Mouse (Mus musculus) lung, embryonic 14.5 days (tissue): ENCODE results near the gene Pik3ip1. TPM values are rescaled to one million over a fixed set of nuclear protein-coding genes. Genes with fewer than 3 reads are reported as not detected.
A peak's percentile ranks its signal among the peaks of the same experiment; 100 is the strongest.

ENCODE experiments used
- ATAC-seq: fragments of 200-750 bp; cut with Nextera tagmentation; 2 replicates; pipeline ENCODE4 v1.8.0; 2017; ENCODE audit warnings: mild to moderate bottlenecking, moderate TSS enrichment, moderate library complexity; ENCODE audit not compliant: insufficient read depth
- DNase-seq: peaks from one replicate; pipeline ENCODE4 v3.0.0-alpha.2; 2015
- H3K27ac ChIP-seq: fragments of 300-500 bp; sonication (generic); 2 replicates; pipeline ENCODE4 v1.5.1; 2014; ENCODE audit warnings: low read depth, mild to moderate bottlenecking, moderate library complexity
- H3K27me3 ChIP-seq: fragments of 300-500 bp; sonication (generic); 2 replicates; pipeline ENCODE4 v1.6.1; 2014; ENCODE audit warnings: low read length, control low read depth; ENCODE audit not compliant: insufficient read depth
- H3K36me3 ChIP-seq: fragments of 300-500 bp; sonication (generic); 2 replicates; pipeline ENCODE4 v1.6.1; 2014; ENCODE audit warnings: control low read depth; ENCODE audit not compliant: insufficient read depth
- H3K4me1 ChIP-seq: fragments of 300-500 bp; sonication (generic); 2 replicates; pipeline ENCODE4 v1.6.1; 2014; ENCODE audit warnings: antibody characterized with exemption, control low read depth; ENCODE audit not compliant: insufficient read depth
- H3K4me2 ChIP-seq: fragments of 300-500 bp; sonication (generic); 2 replicates; pipeline ENCODE4 v1.6.1; 2014; ENCODE audit warnings: mild to moderate bottlenecking
- H3K4me3 ChIP-seq: fragments of 300-500 bp; sonication (generic); 2 replicates; pipeline ENCODE4 v1.5.1; 2014; ENCODE audit warnings: low read depth, low read length
- H3K9ac ChIP-seq: fragments of 300-500 bp; sonication (generic); 2 replicates; pipeline ENCODE4 v1.6.1; 2014
- H3K9me3 ChIP-seq: fragments of 300-500 bp; sonication (generic); 2 replicates; pipeline ENCODE4 v1.6.1; 2016; ENCODE audit warnings: low read depth, low read length, control low read depth
- CTCF ChIP-seq: IDR thresholded peaks from 2 replicates; pipeline ENCODE4 v1.5.1; 2016; ENCODE audit warnings: antibody characterized with exemption, low read depth
- WGBS: fragments of 180-500 bp; shearing (Covaris S2); extraction: QIAGEN DNeasy Blood & Tissue Kit; methylation state at CpG from one replicate; pipeline ENCODE4 v1.1.7; 2014; 5-methylcytosine and 5-hydroxymethylcytosine counted together
- polyA plus RNA-seq: library from polyadenylated mRNA; unstranded; fragments of >200 nt; fragmentation: Nextera tagmentation; extraction: Ambion mirVana; gene quantifications from 2 replicates; pipeline ENCODE4 v1.2.1, GENCODE M21; 2014

The Pik3ip1 gene
- polyA plus RNA-seq, 1 experiment from 2014 or later: 8.5 TPM

DNA sequence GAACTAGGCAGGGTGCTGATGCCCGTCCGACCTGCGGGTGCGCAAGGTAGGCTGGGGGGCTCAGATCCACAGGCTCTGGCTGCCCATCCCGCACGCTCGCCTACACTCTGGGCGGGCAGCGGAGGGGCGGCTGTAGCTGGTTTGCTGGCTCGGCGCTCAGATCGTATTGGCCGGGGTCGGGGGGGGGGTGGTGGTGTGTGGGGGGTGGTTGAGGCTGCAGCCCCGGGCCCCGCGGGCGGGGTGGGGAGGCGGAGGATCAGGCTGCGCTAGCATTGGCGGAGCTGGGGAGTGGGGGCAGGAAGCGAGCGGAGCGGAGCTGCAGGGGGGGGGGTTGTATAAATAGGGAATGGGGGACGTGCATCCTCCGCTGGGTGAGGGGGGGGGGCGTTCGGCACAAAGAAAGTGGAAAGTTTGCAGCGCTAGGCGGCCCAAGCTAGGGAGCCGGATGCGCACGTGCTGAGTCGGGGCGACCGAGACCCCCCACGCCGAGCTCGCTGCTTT, 40.8 kb upstream of the Pik3ip1 start:
- TF ChIP-seq CTCF: no peak; the same call in 1 of the 2 replicates
- DNase-seq (peak; percentile 91), ATAC-seq (peak; percentile 81)
- Histone ChIP-seq H3K9ac (peak overlapping the region; percentile 95), H3K9me3 (no peaks in the 10 kb centered on the region), H3K4me1 (peaks cover 19% of the 10 kb centered on the region), H3K36me3 (peaks cover 25% of the 10 kb centered on the region), H3K4me3 (peak overlapping the region; percentile 93), H3K27ac (peak overlapping the region; percentile 100), H3K4me2 (peak overlapping the region; percentile 100), H3K27me3 (no peaks in the 10 kb centered on the region)
- WGBS: 2% methylated on average over 23 of the region's 40 CpGs

- WGBS: under 1% methylated on average over 85 of the region's 92 CpGs
Measured at GRCm38 (mm10) chr11:3289803-3290639, 40.2 kb upstream of the Pik3ip1 start.

DNA sequence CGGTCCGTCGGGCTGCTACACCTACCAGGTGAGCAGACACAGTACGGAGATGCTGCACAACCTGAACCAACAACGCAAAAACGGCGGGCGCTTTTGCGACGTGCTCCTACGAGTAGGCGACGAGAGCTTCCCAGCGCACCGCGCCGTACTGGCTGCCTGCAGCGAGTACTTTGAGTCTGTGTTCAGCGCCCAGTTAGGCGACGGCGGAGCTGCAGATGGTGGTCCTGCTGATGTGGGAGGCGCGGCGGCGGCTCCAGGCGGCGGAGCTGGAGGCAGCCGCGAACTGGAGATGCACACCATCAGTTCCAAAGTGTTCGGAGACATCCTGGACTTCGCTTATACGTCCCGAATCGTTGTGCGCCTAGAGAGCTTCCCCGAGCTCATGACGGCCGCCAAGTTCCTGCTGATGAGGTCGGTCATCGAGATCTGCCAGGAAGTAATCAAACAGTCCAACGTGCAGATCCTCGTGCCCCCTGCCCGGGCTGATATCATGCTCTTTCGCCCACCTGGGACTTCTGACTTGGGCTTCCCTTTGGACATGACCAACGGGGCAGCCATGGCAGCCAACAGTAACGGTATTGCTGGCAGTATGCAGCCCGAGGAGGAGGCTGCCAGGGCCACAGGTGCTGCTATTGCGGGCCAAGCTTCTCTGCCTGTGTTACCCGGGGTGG, 39.4 kb upstream of the Pik3ip1 start:
- no peaks in the 10 kb centered on the region for H3K9me3 ChIP-seq
- DNase-seq (peak; percentile 69), ATAC-seq (no peak)
- peaks cover 40% of the 10 kb centered on the region for H3K36me3 ChIP-seq
- WGBS: under 1% methylated on average over 50 of the region's 50 CpGs
- H3K4me3 ChIP-seq: peak overlapping the region; percentile 93
- TF ChIP-seq CTCF: no peak
- peaks cover 22% of the 10 kb centered on the region for H3K4me1 ChIP-seq
- peak overlapping the region; percentile 100 for H3K27ac ChIP-seq
- H3K4me2 ChIP-seq: peak overlapping the region; percentile 100
- peak overlapping the region; percentile 95 for H3K9ac ChIP-seq
- no peaks in the 10 kb centered on the region for H3K27me3 ChIP-seq

More at GRCm38 (mm10) chr11:3289803-3290639, 40.2 kb upstream of the Pik3ip1 start:
- Histone ChIP-seq H3K9me3 (no peaks in the 10 kb centered on the region), H3K4me1 (peaks cover 22% of the 10 kb centered on the region), H3K9ac (peak overlapping the region; percentile 95), H3K4me2 (peak overlapping the region; percentile 100), H3K27me3 (no peaks in the 10 kb centered on the region), H3K36me3 (peaks cover 32% of the 10 kb centered on the region), H3K4me3 (peak overlapping the region; percentile 93), H3K27ac (peak overlapping the region; percentile 100)
- peak; percentile 55 for TF ChIP-seq CTCF
- DNase-seq: peak; percentile 97
- peak; percentile 53 for ATAC-seq

- TF ChIP-seq CTCF: no peak
- Histone ChIP-seq H3K9ac (peak overlapping the region; percentile 95), H3K4me1 (peaks cover 22% of the 10 kb centered on the region), H3K4me2 (peak overlapping the region; percentile 100), H3K27ac (peak overlapping the region; percentile 100), H3K4me3 (peak overlapping the region; percentile 93), H3K9me3 (no peaks in the 10 kb centered on the region), H3K27me3 (no peaks in the 10 kb centered on the region), H3K36me3 (peaks cover 47% of the 10 kb centered on the region)
- WGBS: 1% methylated on average over 26 of the region's 26 CpGs
- peak; percentile 33 for DNase-seq
- no peak for ATAC-seq
Measured at GRCm38 (mm10) chr11:3291311-3292061, 38.7 kb upstream of the Pik3ip1 start.

GRCm38 (mm10) chr11:3292062-3292421, 38.2 kb upstream of the Pik3ip1 start:
- ATAC-seq: peak; percentile 28
- peak overlapping the region; percentile 95 for H3K9ac ChIP-seq
- peak overlapping the region; percentile 93 for H3K4me3 ChIP-seq
- TF ChIP-seq CTCF: no peak
- peak overlapping the region; percentile 100 for H3K4me2 ChIP-seq
- peaks cover 22% of the 10 kb centered on the region for H3K4me1 ChIP-seq
- peak overlapping the region; percentile 100 for H3K27ac ChIP-seq
- H3K27me3 ChIP-seq: no peaks in the 10 kb centered on the region
- DNase-seq: peak; percentile 84
- 0% methylated on average over 8 of the region's 8 CpGs for WGBS
- peaks cover 52% of the 10 kb centered on the region for H3K36me3 ChIP-seq
- H3K9me3 ChIP-seq: no peaks in the 10 kb centered on the region

- peak; percentile 77 for DNase-seq
- Histone ChIP-seq H3K4me3 (peak overlapping the region; percentile 93), H3K4me2 (peak overlapping the region; percentile 100), H3K27ac (peak overlapping the region; percentile 100), H3K36me3 (peaks cover 60% of the 10 kb centered on the region), H3K9ac (peak overlapping the region; percentile 95), H3K4me1 (peaks cover 20% of the 10 kb centered on the region), H3K9me3 (no peaks in the 10 kb centered on the region), H3K27me3 (no peaks in the 10 kb centered on the region)
- peak; percentile 2; the same call in 1 of the 2 replicates for ATAC-seq
- WGBS: under 1% methylated on average over 8 of the region's 8 CpGs
- TF ChIP-seq CTCF: no peak
Measured at GRCm38 (mm10) chr11:3292711-3293249, 37.4 kb upstream of the Pik3ip1 start.
